Mouse (Mus musculus) kidney, embryonic 15.5 days (tissue): ENCODE results near the gene Osbp2. TPM values are rescaled to one million over a fixed set of nuclear protein-coding genes. Genes with fewer than 3 reads are reported as not detected.
A peak's percentile ranks its signal among the peaks of the same experiment; 100 is the strongest.

Experiments used
- ATAC-seq: fragments of 200-750 bp; cut with Nextera tagmentation; replicated peaks from 2 replicates; pipeline ENCODE4 v1.8.0; 2017; ENCODE audit warnings: moderate TSS enrichment; ENCODE audit not compliant: low FRiP score
- H3K27ac ChIP-seq: fragments of 300-500 bp; sonication (generic); 2 replicates; pipeline ENCODE4 v1.5.1; 2015; ENCODE audit warnings: mild to moderate bottlenecking, inconsistent platforms
- H3K27me3 ChIP-seq: fragments of 300-500 bp; sonication (generic); 2 replicates; pipeline ENCODE4 v1.6.1; 2015; ENCODE audit warnings: inconsistent platforms
- H3K36me3 ChIP-seq: fragments of 300-500 bp; sonication (generic); 2 replicates; pipeline ENCODE4 v1.6.1; 2015; ENCODE audit warnings: inconsistent platforms
- H3K4me1 ChIP-seq: fragments of 300-500 bp; sonication (generic); 2 replicates; pipeline ENCODE4 v1.6.1; 2015; ENCODE audit warnings: inconsistent platforms
- H3K4me2 ChIP-seq: fragments of 300-500 bp; sonication (generic); 2 replicates; pipeline ENCODE4 v1.6.1; 2015; ENCODE audit warnings: moderate library complexity, mild to moderate bottlenecking, inconsistent platforms
- H3K4me3 ChIP-seq: fragments of 300-500 bp; sonication (generic); replicated peaks from 2 replicates; pipeline ENCODE4 v1.5.1; 2015; ENCODE audit warnings: mild to moderate bottlenecking, inconsistent platforms
- H3K9ac ChIP-seq: fragments of 300-500 bp; sonication (generic); 2 replicates; pipeline ENCODE4 v1.6.1; 2015; ENCODE audit warnings: mild to moderate bottlenecking, inconsistent platforms
- H3K9me3 ChIP-seq: fragments of 300-500 bp; sonication (generic); replicated peaks from 2 replicates; pipeline ENCODE4 v1.6.1; 2016; ENCODE audit warnings: inconsistent platforms
- WGBS: fragments of 180-500 bp; shearing (Covaris S2); methylation state at CpG from one replicate; pipeline ENCODE4 v1.1.7; 2015; ENCODE audit warnings: mixed read lengths; 5-methylcytosine and 5-hydroxymethylcytosine counted together
- polyA plus RNA-seq: library from polyadenylated mRNA; unstranded; fragments of >200 nt; fragmentation: Nextera tagmentation; extraction: Ambion mirVana; gene quantifications from 2 replicates; pipeline ENCODE4 v1.2.1, GENCODE M21; 2015

Osbp2 gene
- polyA plus RNA-seq, 1 experiment from 2014 or later = 0.91 TPM

GRCm38 (mm10) chr11:3767830-3768229 lies 95.9 kb downstream of the Osbp2 start:
- ATAC-seq = no peak
- 82% methylated on average over 5 of the region's 5 CpGs for WGBS
- H3K4me3 ChIP-seq = no peak overlapping the region

DNA sequence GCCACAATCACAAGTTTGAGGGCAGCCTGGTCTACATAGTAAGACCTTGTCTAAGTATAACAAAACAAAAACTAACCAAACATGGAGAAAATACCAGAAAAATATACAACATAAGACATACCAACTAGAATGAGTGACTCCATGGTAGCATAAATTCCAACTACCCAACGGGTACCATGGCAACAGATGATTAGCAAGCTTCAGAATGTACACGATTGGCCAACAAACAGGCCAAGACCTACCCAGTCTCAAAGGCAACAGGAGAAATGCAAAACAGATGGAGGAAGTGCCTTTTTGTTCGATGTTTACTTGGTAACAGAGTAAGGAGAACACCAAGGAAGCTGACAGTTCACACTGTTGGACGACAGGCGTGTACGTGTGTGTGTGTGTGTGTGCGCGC lies 96.7 kb downstream of the Osbp2 start:
- H3K4me2 ChIP-seq = no peak overlapping the region
- H3K36me3 ChIP-seq = no peaks in the 10 kb centered on the region
- no peak for ATAC-seq
- peaks cover 9% of the 10 kb centered on the region for H3K4me1 ChIP-seq
- 87% methylated on average over 8 of the region's 8 CpGs for WGBS
- H3K27ac ChIP-seq = no peak overlapping the region
- peaks cover 36% of the 10 kb centered on the region for H3K27me3 ChIP-seq
- no peaks in the 10 kb centered on the region for H3K9me3 ChIP-seq
- H3K4me3 ChIP-seq = no peak overlapping the region
- H3K9ac ChIP-seq = no peak overlapping the region

More at GRCm38 (mm10) chr11:3767830-3768229, 95.9 kb downstream of the Osbp2 start:
- no peaks in the 10 kb centered on the region for H3K9me3 ChIP-seq
- no peak overlapping the region for H3K27ac ChIP-seq
- H3K4me2 ChIP-seq = no peak overlapping the region
- H3K9ac ChIP-seq = no peak overlapping the region
- H3K36me3 ChIP-seq = no peaks in the 10 kb centered on the region
- H3K4me1 ChIP-seq = peaks cover under 1% of the 10 kb centered on the region; the same call in 1 of the 2 replicates
- H3K27me3 ChIP-seq = peaks cover 34% of the 10 kb centered on the region

GRCm38 (mm10) chr11:3764352-3764751 lies 99.4 kb downstream of the Osbp2 start:
- Histone ChIP-seq H3K9ac (no peak overlapping the region), H3K27ac (no peak overlapping the region), H3K9me3 (no peaks in the 10 kb centered on the region), H3K27me3 (peaks cover 57% of the 10 kb centered on the region), H3K36me3 (no peaks in the 10 kb centered on the region), H3K4me1 (peaks cover 15% of the 10 kb centered on the region), H3K4me3 (no peak overlapping the region), H3K4me2 (no peak overlapping the region)
- ATAC-seq = no peak
- WGBS = 67% methylated on average over 4 of the region's 4 CpGs

DNA sequence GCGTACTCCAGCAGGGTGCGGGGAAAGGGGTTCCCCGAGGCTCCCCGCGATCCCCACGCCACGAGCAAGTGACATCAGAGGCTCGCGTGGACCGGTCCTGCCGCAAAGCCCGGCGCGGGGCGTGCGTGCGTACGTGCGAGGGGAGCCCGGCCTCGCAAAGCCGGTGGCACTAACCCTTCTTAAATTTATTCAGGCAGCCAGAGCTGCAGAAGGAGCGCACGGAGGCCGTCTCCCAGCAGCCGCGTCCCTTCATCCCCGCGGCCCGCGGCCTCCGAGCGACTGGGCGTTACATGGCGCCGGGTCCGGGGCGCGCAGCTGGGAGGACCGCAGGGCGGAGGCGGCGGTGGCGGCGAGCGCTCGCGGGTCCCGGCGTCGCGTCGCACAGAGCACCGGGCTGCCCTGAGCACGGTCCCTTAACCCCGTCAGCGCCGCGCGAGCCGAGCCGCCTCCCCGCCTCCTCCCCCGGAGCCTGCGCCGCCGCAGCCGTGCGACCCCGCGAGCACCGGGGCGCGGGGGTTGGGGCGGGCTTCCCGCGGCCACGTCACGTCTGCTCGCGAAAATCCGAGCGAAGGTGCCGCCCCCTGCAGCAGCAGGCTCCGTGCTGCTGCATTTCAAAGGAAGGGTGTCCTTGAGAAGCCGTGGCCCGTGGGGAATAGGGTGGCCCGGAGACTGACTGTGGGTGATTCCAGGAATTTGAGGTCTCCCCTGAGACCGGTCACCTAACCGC lies 101.8 kb downstream of the Osbp2 start:
- Histone ChIP-seq H3K27me3 (peaks cover 57% of the 10 kb centered on the region), H3K4me1 (peaks cover 15% of the 10 kb centered on the region), H3K9ac (peak overlapping the region; percentile 35), H3K4me2 (peak overlapping the region; percentile 86), H3K27ac (no peak overlapping the region), H3K36me3 (no peaks in the 10 kb centered on the region), H3K9me3 (no peaks in the 10 kb centered on the region), H3K4me3 (peak overlapping the region; percentile 58)
- peak; percentile 56 for ATAC-seq
- under 1% methylated on average over 90 of the region's 90 CpGs for WGBS

GRCm38 (mm10) chr11:3761339-3761738 lies 102.4 kb downstream of the Osbp2 start:
- ATAC-seq = 0 out of 2 replicates have a peak, but pooled peaks have one; percentile 15
- Histone ChIP-seq H3K36me3 (no peaks in the 10 kb centered on the region), H3K4me1 (peaks cover 15% of the 10 kb centered on the region), H3K9ac (peak overlapping the region; percentile 35), H3K27ac (no peak overlapping the region), H3K4me2 (peak overlapping the region; percentile 86), H3K9me3 (no peaks in the 10 kb centered on the region), H3K4me3 (peak overlapping the region; percentile 58), H3K27me3 (peaks cover 56% of the 10 kb centered on the region)
- 12% methylated on average over 11 of the region's 11 CpGs for WGBS

DNA sequence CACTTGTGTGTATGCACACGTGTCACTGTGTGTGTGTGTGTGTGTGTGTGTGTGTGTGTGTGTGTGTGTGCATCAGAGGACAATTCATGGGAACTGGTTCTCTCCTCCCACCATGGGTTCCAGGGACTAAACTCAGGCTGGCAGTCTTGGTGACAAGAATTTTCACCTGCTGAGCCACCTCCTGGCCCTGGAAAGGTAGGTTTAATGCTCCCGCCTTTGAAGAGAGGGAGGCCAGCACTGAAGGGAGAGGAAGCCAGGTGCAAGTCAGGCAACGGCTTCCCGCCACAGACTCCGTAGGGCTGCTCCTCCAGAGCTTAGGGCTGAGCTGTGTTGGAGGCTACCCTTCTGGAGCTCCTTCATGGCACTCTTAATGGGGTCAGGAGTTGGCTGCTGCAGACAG lies 104.3 kb downstream of the Osbp2 start:
- no peak for ATAC-seq
- Histone ChIP-seq H3K27ac (no peak overlapping the region), H3K4me1 (peaks cover 19% of the 10 kb centered on the region), H3K9me3 (no peaks in the 10 kb centered on the region), H3K4me2 (no peak overlapping the region), H3K9ac (no peak overlapping the region), H3K36me3 (no peaks in the 10 kb centered on the region), H3K27me3 (peaks cover 51% of the 10 kb centered on the region), H3K4me3 (no peak overlapping the region)
- WGBS = 79% methylated on average over 5 of the region's 5 CpGs

DNA sequence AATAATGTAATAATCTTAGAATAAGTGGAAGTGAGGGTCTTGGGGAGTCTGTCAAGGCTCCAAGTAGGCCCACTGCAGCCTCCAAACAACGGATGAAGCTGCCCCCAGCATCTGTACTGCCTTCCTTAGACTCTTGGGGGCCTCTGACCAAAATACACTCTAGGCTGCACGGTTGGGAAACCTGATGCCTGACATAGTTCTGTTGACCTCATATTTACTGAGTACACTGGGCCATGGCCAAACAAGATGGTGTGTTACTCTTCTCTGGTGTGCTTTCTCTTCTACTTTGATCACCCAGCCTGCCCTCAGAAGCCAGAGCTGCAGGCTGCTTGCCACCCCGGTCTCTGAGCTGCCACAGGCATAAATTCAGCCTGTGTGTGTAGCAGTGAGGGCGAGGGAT lies 108.4 kb downstream of the Osbp2 start:
- Histone ChIP-seq H3K4me1 (peaks cover 11% of the 10 kb centered on the region; the same call in 1 of the 2 replicates), H3K9ac (no peak overlapping the region), H3K36me3 (no peaks in the 10 kb centered on the region), H3K27me3 (peaks cover 10% of the 10 kb centered on the region), H3K4me3 (no peak overlapping the region), H3K9me3 (no peaks in the 10 kb centered on the region), H3K4me2 (no peak overlapping the region), H3K27ac (no peak overlapping the region)
- ATAC-seq = no peak
- 50% methylated on average over 4 of the region's 4 CpGs for WGBS

DNA sequence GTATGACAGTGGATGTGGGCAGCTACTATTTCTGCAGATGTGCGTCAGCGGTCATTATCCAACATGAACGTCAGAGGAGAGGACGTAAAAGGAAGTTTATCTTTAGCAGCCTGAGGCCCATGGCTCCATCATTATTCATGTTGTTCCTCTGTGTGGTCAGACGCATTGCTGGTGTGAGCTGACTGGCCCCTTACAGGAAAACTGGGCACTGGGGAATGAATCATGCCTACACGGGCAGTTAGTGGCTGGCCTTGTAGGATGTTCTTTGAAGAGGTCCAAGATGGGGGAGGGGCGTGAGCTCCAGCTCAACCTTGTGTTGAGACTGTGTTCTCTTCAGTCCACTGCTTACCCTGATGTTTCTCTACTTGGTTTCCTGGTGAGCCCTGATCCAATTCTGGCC lies 109.0 kb downstream of the Osbp2 start:
- 47% methylated on average over 7 of the region's 7 CpGs for WGBS
- no peaks in the 10 kb centered on the region for H3K36me3 ChIP-seq
- H3K27me3 ChIP-seq = peaks cover 5% of the 10 kb centered on the region
- H3K4me2 ChIP-seq = no peak overlapping the region
- no peak overlapping the region for H3K27ac ChIP-seq
- no peak for ATAC-seq
- H3K9me3 ChIP-seq = no peaks in the 10 kb centered on the region
- H3K4me3 ChIP-seq = no peak overlapping the region
- peaks cover 11% of the 10 kb centered on the region; the same call in 1 of the 2 replicates for H3K4me1 ChIP-seq
- no peak overlapping the region for H3K9ac ChIP-seq

DNA sequence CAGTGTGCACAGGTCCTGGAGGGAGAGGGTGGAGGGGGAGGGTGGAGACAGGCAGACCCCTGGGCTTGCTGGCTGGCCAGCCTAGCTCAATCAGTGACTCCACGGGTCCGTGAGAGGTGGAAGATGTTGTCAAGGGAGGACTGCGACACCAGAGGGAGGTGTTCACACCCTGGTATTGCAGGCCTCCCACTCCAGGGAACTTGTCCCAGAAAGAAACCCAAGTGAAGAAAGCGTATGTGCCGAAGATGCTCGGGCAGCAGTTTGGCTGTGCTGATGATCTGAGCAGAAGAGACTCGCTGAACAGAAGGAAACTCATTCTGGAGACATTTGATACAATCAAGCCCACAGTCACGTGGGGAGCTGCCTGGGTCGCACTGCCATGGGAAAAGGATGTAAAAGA lies 109.8 kb downstream of the Osbp2 start:
- Histone ChIP-seq H3K4me1 (peaks cover 11% of the 10 kb centered on the region; the same call in 1 of the 2 replicates), H3K9me3 (no peaks in the 10 kb centered on the region), H3K4me3 (no peak overlapping the region), H3K36me3 (no peaks in the 10 kb centered on the region), H3K4me2 (no peak overlapping the region), H3K27ac (no peak overlapping the region), H3K9ac (no peak overlapping the region), H3K27me3 (0 out of 2 replicates have a peak, but pooled peaks cover 2% of the 10 kb centered on the region)
- 0 out of 2 replicates have a peak, but pooled peaks have one; percentile 29 for ATAC-seq
- 33% methylated on average over 9 of the region's 9 CpGs for WGBS

DNA sequence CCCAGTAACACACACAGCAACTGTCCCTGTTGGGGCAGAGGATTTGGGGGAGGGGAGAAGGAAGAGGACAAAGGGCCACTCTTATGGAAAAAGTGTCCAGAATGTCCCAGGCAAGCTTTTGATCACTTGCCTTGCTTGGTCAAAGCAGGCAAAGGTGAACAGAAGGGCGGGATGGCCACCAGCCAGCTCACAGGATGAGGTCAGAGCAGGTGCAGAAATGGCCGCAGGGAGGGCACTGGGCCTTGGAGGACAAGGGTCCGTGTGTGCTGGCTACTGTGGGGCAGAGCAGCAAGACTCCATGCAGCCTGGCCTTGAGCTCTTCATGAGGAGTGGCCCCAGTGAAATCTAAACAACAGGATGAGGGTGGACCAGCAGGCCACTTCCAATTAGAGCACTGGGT lies 110.9 kb downstream of the Osbp2 start:
- no peak for ATAC-seq
- Histone ChIP-seq H3K4me1 (peaks cover 11% of the 10 kb centered on the region; the same call in 1 of the 2 replicates), H3K27me3 (0 out of 2 replicates have a peak, but pooled peaks cover 2% of the 10 kb centered on the region), H3K9ac (no peak overlapping the region), H3K4me3 (no peak overlapping the region), H3K9me3 (no peaks in the 10 kb centered on the region), H3K4me2 (no peak overlapping the region), H3K36me3 (no peaks in the 10 kb centered on the region), H3K27ac (no peak overlapping the region)
- WGBS = 64% methylated on average over 3 of the region's 3 CpGs

GRCm38 (mm10) chr11:3749831-3750230 lies 113.9 kb downstream of the Osbp2 start:
- no peaks in the 10 kb centered on the region for H3K9me3 ChIP-seq
- H3K27ac ChIP-seq = no peak overlapping the region
- no peak for ATAC-seq
- H3K4me1 ChIP-seq = peaks cover 10% of the 10 kb centered on the region; the same call in 1 of the 2 replicates
- no peaks in the 10 kb centered on the region for H3K36me3 ChIP-seq
- H3K27me3 ChIP-seq = peaks cover 11% of the 10 kb centered on the region
- no peak overlapping the region for H3K4me3 ChIP-seq
- 31% methylated on average over 7 of the region's 7 CpGs for WGBS
- no peak overlapping the region for H3K9ac ChIP-seq
- no peak overlapping the region for H3K4me2 ChIP-seq

- Histone ChIP-seq H3K27ac (no peak overlapping the region), H3K4me2 (no peak overlapping the region), H3K4me1 (no peaks in the 10 kb centered on the region), H3K27me3 (peaks cover 9% of the 10 kb centered on the region), H3K9me3 (no peaks in the 10 kb centered on the region), H3K36me3 (no peaks in the 10 kb centered on the region), H3K9ac (no peak overlapping the region), H3K4me3 (no peak overlapping the region)
- 82% methylated on average over 8 of the region's 8 CpGs for WGBS
- ATAC-seq = no peak
These were observed 121.3 kb downstream of the Osbp2 start for GRCm38 (mm10) chr11:3742449-3742848.
